Mouse (Mus musculus) embryo, embryonic 11 days (tissue): ENCODE results near the gene Trpv6.

ENCODE experiments used
- DNase-seq: peaks from one replicate; pipeline ENCODE4 v3.0.0-alpha.2; 2015

The Trpv6 gene

DNA sequence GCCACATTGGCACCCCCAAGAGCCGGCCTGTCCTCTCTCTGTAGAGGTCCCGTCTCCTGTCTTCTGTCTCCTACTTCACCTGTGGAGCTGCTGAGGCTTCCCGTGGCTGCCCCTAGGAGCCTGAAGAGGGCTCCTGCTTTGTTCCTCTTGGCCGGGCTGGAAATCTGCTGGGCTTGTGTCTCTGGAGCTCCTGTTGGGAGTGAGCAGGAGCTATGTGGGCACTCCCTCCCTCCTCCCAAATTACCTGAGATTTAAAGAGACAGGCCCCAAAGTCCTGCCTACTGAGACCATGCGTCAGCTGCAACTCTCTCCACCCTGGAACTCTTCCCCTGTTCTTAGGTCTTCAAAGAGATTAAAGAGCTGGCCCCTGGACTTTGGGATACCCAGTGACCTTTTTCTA lies at the start of gene Trpv6:
TSS of gene Trpv6 (minus strand) at position 228 of the 400 bp plus-strand sequence.
- DNase-seq, result no peak

DNA sequence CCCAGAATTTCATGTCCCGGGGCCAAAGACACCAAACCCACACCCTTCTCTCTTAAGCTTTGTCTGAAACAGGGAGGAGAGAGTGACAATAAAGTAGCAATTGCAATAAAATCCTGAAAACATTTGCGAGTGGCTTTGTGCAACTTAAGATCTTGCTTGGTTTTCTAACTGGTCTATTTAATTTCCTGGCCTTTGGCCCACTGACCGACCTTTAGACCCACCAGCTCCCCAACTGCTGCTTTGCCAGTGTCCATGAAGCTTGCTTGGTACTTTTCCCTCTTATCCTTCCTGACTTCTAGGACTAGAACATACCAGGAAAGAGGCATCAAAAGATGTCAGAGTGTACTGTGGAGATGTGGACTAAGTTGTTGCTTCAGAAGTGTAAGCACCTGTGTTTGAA lies 49.4 kb upstream of the Trpv6 start:
- no peak for DNase-seq

DNA sequence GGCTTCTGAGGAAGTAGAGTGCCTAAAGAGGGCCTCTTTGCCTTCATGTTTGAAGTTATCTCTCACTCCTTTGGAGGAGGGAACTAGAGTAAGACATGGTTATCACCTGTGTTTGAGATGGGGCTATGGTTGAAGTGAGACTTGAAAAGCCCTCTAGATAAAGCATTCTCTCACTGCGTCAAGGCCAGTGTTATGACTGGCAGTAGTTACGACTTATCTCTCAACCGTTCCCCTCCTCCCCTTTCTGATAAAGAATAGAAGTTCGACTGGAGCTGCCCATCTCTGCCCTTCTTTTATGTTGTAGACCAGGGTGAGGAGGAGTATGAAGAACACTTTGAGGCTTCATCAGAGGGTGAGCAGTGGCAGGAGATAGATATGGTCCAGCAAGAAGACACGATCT lies 48.7 kb upstream of the Trpv6 start:
- DNase-seq, result no peak

DNA sequence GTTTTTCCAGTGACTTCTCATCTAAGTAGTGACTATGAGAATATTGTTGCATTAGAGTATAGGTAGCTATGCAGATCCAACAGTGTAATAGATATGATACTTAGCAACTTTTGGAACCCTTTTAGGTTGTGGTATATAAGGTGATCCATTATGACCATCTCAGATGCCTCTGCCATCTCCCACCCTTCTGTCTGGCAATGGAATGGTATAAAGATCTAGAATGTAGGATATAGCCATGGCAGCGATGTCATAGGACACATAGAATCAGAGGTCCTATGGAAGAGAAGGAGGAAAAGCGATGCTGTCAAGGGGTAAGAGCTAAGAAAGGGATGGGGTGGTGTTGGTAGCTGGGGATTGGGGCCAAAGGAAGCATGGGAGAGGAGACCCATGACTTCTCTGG lies 47.9 kb upstream of the Trpv6 start, which contains the start of gene Llcfc1:
TSS of gene Llcfc1 (plus strand) at position 301 of the 400 bp plus-strand sequence.
- DNase-seq, result no peak

DNA sequence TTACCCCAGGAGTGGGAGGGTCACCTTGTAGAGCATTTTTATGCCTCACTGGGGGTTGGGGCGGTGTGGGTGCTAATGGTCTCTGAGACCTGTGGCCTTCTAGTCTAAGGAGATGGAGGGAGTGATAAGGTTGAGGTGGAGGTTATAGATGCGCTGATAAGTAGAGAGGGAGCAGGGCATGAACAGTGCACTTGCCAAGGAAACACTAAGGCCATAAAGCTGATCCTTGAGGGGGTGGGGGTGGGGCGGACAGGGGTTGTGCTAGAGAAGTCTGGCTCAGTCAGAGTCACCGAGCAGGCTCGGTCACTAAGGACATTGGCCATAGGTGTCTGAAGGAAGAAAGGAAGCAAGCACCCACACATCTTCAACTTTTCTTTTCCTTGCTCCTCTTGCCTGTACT lies 45.5 kb upstream of the Trpv6 start:
- DNase-seq, result no peak

DNA sequence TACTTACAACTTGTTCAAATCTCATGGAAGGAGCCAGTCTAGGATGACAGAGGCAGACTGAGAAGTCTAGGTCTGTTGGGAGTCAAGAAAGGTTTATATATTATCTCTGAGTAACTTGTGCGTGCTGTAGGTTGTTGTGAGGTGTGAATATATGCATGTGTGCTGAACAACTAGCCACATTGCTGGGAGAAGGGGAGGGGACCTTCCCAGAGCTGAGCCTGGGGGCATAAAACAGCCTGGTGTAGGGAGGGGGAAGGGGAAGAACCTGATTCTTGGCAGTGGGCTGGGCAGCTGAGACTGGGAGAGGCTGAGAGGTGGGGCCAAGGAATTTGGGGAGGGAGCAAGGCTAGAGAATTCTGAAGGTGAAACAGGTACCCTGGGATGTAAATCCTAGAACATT lies 44.5 kb upstream of the Trpv6 start, which contains the start of gene Trpv5:
TSS of gene Trpv5 (minus strand) at position 101 of the 400 bp plus-strand sequence.
- no peak for DNase-seq

DNA sequence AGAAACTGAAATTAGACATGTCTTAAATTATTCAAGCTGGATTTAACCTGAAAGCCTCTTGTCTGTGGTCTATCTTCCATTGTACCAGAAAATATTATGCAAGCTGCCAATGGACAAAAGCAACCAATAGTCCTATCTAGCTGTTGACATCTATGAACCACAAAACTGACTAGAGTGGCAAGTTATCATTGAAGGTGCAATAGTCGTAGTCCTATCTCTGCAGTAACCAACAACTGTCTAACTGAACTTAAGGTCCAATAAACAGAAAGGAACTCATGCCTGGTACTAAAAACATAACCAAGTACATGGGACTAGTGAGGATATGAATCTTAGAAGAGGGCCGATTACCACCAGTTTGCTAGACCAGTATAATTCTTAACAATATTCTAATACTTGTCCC lies 40.3 kb upstream of the Trpv6 start:
- DNase-seq, result no peak

DNA sequence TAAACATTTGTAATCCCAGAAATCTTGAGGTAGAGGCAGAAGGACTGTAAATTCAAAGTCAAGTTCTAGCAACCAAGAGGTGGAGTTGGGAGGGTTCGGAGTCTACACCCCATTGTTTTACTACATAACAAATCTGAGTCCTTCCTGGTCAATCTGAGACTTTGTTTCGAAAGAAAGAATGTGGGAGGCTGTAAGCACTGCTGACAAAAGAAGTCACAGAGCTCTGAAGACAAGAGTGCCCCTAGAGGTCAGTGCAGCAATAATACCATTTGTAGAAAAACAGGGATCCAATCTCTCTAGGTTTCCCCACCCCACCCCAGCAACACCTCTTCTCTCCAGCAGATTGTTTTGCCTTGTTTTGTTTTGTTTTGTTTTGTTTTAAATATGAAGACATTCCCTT lies 26.1 kb upstream of the Trpv6 start:
- DNase-seq, result peak; percentile 14

DNA sequence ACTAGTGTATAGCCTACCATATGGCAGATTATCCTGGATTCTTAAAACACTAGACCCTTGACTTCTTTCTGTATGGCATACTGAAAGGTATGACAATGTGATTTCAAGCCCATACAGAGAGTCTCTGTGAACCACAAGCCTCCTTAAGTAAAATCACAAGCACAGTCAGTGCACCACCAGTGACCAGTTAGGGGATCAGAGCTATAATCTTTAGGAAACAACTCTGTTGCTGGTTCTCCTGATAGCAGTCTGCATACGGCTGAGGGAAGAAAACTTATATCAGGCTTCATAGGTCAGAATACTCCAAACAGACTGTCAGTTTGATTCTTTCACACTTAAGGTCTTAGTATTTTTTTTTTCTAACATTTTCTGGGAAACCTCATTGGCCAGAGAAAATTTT lies 22.3 kb upstream of the Trpv6 start:
- no peak for DNase-seq

DNA sequence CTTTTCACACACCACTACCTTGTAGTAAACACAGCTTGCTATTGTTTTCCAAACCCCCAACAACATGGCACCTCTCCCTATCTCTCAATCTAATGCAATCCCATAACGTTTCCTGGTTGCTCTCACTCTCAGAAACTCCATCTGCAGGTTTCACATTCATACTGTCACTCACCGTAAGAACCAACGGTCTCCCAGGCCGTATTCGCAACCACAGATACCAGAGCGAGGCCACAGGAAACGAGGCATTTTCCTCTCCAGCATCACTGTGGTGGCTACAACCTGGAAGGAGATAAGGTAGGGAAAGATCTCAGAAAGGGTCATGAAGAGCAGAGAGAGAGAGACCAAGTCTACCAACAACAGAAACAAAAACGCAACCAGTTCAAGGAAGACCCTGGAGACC lies 18.4 kb upstream of the Trpv6 start:
- no peak for DNase-seq

DNA sequence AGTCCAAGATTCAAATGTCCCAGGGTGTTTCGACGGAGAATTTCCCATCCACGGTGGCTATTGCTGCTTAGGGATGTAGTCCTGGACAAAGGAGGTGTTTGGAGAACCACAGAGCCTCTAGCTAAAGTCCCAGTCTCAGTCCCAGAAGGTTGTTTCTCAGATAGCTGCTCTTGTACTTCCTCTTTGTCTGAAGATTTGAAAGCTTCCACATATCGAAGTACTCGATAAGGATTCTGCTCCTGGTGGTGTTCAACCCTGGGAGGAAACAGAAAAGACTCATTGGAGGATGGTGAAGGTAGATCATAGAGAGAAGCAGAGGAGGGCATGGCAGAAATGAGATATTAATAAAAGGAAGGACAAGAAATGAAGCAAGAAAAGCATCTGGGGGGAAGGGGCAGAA lies 17.0 kb upstream of the Trpv6 start:
- no peak for DNase-seq

DNA sequence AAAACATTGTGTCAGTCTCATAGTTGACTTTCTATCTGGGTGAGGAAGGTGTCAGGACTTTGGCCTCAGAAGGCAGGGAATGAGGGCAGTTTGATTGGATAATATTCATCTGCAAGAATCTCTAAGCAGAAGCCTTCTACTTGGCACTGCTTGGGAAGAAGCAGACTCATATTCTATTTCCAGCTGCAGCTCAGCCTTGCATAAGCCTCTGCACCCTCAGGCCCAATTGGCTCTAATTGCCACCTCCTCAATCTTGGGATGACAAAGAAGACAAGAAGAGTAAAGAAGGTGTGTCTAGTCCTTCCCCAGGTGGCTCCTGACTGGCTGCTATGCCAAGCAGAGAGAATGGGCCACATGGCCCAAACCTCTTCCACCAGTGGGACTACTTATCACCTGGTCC lies 10.5 kb upstream of the Trpv6 start:
- no peak for DNase-seq

DNA sequence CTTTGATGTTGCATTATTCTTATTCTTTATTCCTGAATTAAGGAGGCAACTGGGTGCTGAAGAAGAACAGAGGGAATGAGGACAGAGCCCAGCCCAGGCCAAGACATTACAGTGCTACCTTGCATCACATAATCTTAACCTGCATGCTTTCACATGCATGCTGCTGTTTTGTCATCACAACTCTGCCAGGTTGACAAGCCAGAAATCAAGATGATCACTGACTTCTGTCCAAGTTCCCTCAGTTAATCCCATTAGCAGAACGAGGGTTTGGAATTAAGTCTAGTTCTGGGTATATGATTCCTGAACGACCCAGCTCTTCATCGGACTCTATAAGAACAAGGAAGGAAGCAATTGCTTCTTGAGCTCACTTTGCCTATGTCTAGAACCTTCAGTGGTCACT lies 10.0 kb upstream of the Trpv6 start:
- DNase-seq, result no peak

DNA sequence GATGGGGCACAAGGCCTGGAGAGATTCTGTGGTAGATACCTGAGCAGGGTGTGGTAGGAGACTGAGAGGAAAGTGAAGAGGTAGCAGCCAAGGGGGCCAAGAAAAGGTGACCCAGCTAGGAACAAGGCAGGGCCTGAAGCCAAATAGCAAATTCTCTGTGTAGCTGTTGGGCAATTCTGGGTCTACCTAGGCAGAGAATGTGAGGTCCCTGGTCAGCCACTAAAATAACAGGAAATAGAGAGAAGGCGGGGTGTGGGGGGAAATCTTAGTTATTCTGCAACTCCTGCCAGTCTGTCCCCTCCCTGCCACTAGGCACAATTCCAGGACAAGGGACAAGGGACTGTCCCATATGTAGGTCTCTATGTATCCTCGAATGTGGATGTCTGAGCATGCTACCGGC lies 7.0 kb upstream of the Trpv6 start:
- DNase-seq, result no peak

DNA sequence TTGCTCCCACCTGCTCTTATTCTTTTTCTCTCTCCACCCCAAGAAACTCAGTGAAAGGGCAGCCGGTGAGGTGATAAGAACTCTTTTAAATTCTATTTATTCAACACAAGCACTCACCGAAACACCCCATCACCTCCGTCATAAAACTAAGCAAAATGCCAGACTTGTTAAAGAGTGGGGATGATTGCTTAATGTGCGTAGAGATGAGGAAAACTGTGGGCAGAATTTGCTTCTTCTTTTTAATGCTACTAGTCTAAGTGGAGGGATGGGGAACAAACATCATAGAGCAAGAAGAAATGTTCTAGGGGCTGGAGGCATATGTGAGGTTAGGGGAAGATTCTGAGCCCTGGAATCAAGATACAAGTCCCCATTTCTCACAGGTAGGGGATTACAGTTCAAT lies 6.6 kb upstream of the Trpv6 start:
- DNase-seq, result no peak

DNA sequence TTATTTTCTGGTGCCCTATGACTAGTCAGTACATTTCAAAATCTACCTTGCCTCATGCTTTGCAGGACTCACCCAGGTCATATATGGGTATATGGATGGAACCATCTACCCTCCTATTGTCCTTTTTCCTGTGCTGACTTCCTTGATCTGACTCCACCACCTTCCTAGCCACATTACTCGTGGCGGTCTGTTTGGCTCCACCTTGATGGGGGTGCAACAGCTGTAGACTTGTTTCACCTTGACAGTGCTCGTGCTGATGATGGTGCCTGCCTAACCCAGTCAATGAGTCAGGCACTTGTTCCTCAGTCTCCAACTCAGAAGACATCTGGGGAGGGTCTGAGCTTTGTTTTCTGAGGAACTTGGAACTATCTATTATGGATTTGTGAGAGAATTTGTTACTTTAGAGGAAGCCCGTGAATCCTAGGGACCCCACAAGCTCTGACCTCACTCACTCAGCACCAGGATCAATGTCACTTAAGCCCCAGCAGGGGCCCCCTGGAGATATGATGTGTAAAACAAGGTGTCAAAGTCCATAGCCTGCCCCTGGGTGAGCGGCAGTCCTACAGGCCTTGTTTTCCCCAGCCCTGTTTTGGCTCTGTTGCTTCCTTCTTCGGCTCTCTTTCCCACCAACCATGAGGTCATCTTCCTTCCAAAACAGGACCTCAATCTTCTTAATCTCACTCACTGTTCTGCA lies 5.1 kb upstream of the Trpv6 start:
- DNase-seq, result no peak

DNA sequence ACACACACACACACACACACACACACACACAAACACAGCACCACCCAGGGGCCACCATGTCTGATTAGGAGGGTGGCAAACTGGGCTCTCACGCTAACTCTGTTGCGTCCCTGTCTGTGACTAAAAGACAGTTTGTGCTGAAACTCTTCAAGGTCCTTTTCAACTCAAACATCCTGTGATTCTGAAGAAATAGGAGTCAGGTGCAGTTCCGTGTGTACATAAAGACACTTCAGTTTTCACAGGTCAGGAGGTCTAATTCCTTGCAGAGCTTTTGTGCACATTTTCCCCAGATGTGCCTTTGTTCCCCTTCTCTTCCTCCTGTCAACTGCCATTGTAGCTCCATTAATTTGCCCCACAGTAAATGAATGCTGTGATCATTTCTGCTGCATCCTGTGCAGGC lies 4.2 kb upstream of the Trpv6 start:
- no peak for DNase-seq

DNA sequence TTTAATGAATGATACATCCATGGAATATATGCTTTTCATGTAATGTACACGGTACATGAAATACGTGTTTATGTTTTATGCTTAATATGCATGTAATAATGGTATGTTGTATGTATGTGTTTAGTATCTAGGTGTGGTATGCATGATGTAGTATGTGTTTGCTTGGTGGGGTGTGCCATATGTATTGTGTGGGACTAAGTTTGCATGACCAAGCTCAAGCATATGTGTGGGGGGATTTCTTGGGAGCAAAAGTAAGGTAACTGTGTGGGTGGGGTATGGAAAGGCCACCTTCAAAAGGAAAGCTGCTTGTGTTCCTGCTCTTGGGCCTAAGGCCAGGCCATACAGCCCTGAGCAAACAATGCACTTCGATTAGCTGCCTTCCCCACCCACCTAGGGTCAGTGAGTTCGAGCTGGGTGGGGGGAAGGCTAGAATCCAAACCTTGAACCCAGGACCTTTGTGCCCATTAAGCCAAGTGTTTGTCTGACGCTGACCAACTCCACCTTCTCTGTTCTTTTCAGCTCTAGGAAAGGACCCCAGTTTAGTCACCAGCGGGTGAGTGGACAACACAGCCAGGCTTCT lies 1.8 kb upstream of the Trpv6 start:
- no peak for DNase-seq

DNA sequence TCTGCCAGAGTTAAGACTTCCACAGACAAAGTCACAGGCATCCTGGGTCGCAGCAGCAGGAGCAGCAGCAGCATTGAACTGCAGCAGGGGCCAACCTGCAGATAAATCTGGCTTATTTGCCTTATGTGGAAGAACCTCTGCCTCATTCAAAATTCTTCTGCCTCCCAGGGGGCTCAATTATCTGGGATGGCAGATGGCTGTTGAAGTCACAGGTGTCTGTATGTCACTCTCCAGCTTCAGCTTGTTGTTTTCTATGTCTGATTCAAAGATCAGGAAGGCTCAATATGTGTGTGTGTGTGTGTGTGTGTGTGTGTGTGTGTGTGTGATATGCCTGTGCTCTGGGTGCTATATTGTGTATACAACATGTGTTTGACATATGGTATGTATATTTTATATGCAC lies 1.2 kb upstream of the Trpv6 start:
- DNase-seq, result no peak

DNA sequence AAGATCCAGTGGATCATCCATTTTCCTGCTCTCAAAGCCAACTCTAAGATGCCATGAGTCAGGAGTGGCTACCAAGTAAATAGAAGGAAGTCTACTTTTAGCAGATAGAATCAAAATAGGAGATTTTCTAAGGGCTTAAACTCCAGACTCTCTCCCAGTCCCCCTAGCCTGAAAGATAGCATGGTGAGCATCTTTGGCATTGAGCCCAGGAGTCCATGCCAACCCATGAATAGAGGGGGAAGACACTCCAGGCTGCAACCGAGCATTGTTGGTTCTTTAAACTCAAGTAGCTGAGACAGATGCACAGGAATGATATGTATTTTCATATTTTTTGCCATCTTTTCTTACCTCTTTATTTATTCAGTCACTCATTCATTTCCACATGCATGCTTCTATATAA lies 994 bp downstream of the Trpv6 start:
- no peak for DNase-seq

DNA sequence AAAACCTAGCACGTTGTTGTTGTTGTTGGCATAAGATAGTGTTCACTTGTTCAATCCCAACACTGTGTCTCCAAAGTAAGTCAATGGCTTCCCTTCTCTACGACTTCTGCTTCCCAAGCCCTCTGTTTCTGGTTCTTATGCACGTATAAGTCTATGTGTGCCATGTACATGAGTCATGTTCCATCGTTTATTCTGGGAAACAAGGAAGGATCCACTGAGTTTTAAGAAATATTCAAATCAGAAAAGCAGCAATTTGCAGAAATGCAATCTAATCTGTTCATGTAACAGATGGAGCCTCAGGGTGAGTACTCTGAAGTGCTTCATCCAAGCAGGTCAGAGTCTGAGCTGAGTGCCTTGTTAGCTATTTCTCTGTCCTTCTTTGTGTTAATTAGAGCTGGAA lies 4.7 kb downstream of the Trpv6 start:
- no peak for DNase-seq

DNA sequence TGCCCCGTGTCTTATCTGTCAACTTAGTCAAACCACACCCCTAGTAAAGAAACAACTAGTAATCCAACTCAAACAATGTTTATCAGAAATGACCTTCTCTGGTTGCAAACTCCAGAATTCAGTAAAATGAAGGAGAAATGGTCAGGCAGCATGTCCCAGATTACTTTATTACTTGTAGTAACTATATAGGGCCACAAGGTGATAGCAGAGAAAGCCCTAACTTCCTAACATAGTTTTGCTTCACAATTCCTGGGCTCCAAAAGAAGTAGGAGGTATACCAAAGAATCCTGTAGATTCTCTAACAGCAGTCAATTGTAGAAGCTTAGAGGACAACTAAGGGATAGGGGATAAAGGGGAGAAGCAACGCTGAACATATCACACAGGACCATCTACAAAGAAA lies 5.4 kb downstream of the Trpv6 start:
- no peak for DNase-seq

DNA sequence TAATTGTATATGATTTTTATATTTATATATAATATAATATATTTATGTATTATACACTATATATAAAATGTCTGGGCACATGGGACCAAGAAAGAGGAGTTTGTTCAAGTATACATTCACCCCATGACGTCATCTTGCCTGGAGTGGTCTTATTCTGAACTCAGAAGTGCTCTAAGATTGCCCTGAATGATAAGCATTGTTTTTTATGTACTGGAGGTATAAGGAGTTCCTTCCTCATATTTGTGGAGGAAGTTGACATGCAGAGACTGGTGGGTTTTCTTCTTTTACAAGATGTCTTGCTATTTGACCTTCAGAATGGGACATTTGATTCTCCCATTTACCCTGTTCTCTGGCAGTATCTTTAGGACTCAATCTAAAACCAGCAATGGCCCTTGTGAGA lies 8.0 kb downstream of the Trpv6 start:
- DNase-seq, result no peak

DNA sequence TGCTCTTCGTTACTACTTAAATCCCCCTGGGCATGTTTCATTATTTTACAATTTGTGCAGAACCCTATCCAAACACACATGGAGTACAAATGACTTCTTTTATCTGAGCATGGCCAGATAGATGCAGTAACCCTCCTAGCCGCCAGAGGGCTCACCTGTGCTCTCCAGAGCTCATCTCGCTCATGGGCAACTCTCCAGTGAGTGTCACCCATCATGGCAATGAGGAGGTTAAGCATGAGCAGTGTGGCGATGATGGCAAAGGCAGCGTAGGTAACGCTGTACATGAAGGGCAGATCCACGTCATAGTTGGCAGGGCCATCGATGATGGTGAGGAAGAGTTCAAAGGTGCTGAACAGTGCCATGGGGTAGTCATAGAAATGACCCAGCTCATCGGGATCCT lies 13.5 kb downstream of the Trpv6 start:
- peak; percentile 4 for DNase-seq
